Mouse (Mus musculus): Measurements from ENCODE around the gene Itpr3. TPM values are rescaled to one million over a fixed set of nuclear protein-coding genes. Genes with fewer than 3 reads are reported as not detected.

Itpr3 gene
- 2.2 and 2.6 TPM in 2 replicates for polyA plus RNA-seq (2015; fragmentation: Nextera tagmentation; extraction: Ambion mirVana)

DNA sequence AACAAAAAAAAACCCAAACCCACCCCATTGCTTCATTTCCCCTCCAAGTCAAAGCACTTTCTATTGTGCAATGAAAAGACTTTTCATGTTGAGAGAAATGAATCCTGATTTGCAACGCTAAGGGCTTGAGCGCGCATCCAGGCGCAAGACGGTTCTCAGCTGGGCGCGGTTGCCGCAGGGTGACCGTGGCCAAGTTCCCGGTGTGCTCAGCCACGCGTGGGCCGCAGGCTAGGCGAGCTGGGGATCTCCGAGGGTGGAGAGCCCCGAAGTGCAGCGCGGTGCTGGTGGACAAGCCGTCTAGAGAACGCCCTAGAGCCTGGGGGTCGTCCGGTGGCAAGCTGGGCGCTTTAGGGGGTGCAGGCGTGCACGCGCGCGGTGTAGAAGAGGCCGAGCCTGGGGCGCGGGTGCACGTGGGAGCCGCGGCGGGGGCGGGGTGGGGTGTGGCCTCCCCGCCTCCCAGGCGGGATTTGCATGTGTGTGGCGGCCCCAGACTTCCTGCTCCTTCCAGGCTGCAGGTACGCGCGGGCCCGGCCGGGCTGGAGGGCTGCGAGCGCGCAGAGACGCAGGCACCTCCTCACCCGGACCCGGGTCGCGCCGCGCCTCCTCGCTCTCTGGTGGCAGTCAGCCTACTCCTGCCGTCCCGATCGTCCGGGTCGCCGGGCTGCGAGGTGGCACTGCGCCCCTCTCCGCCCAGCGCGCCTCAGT lies at the start of gene Itpr3:
TSS of gene Itpr3 (plus strand) at position 493 of the 705 bp plus-strand sequence.
- H3K9ac ChIP-seq (ENCODE audit: low read length): peak within 1 kb of the TSS; percentile 82
- peaks cover 16% of the 10 kb centered on the region for H3K27me3 ChIP-seq (ENCODE audit: control insufficient read depth, insufficient read depth, low read length)
- H3K36me3 ChIP-seq (ENCODE audit: control insufficient read depth, insufficient read depth): no peaks in the 10 kb centered on the region
- H3K9me3 ChIP-seq (replicated peaks; ENCODE audit: control insufficient read depth, low read length): no peaks in the 10 kb centered on the region
- WGBS: under 1% methylated on average over 50 of the region's 66 CpGs
- H3K27ac ChIP-seq (ENCODE audit: low read length): peak within 1 kb of the TSS; percentile 89
- ATAC-seq (replicated peaks; ENCODE audit: extremely low read depth, insufficient read depth, low FRiP score): peak; percentile 78
- H3K4me3 ChIP-seq (ENCODE audit: low read length): peak within 1 kb of the TSS; percentile 79
- H3K4me2 ChIP-seq (ENCODE audit: low read depth, low read length): peak within 1 kb of the TSS; percentile 99
- H3K4me1 ChIP-seq (ENCODE audit: control insufficient read depth, insufficient read depth, low read length): peaks cover 11% of the 10 kb centered on the region

DNA sequence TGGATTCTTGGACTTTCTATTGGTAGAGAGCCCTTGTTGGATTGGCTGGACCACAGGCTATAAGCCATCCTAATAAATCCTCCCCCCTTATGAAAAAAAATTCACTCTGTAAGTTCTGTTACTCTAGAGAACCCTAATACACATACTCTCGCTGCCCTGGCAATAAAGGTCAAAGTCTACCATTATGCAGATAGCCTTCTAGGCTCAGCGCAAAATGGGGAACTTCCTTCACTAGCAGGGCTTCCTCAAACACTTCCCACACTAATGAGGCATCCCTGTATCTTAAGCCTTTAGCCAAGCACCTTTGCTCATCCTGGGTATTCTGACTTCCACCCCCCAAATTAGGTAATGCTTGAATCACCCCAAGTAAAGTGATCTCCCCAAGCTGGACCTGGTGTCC lies 48.8 kb upstream of the Itpr3 start:
- no peak overlapping the region for H3K9ac ChIP-seq (ENCODE audit: low read length)
- 76% methylated on average over 2 of the region's 2 CpGs for WGBS
- no peak overlapping the region for H3K4me2 ChIP-seq (ENCODE audit: low read depth, low read length)
- no peaks in the 10 kb centered on the region for H3K27me3 ChIP-seq (ENCODE audit: control insufficient read depth, insufficient read depth, low read length)
- ATAC-seq (replicated peaks; ENCODE audit: extremely low read depth, insufficient read depth, low FRiP score): no peak
- H3K4me1 ChIP-seq (ENCODE audit: control insufficient read depth, insufficient read depth, low read length): peaks cover 5% of the 10 kb centered on the region
- H3K4me3 ChIP-seq (ENCODE audit: low read length): no peak overlapping the region
- no peak overlapping the region for H3K27ac ChIP-seq (ENCODE audit: low read length)
- 0 out of 2 replicates have a peak, but pooled peaks cover 6% of the 10 kb centered on the region for H3K9me3 ChIP-seq (replicated peaks; ENCODE audit: control insufficient read depth, low read length)
- no peaks in the 10 kb centered on the region for H3K36me3 ChIP-seq (ENCODE audit: control insufficient read depth, insufficient read depth)

DNA sequence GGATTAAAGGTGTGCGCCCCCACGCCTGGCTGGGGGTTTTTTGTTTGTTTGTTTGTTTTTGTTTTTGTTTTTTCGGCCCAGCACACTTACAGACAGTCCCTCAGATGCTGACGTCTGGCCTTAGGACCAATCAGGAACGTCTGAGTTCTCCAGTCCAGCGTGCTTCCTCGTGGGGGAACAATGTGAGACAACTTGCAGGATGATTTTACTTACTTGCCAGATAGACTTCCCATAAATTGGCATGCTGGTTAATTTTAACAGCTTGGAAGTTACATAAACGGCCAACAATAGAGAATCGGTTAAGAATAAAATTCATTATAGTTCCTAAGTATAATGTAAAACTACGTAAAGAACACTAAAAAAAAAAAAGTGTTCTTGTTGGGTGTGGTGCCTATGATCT lies 45.9 kb upstream of the Itpr3 start:
- Histone ChIP-seq H3K36me3 (ENCODE audit: control insufficient read depth, insufficient read depth) (no peaks in the 10 kb centered on the region), H3K4me3 (ENCODE audit: low read length) (no peak overlapping the region), H3K9me3 (replicated peaks; ENCODE audit: control insufficient read depth, low read length) (0 out of 2 replicates have a peak, but pooled peaks cover 4% of the 10 kb centered on the region), H3K27ac (ENCODE audit: low read length) (no peak overlapping the region), H3K27me3 (ENCODE audit: control insufficient read depth, insufficient read depth, low read length) (no peaks in the 10 kb centered on the region), H3K4me2 (ENCODE audit: low read depth, low read length) (no peak overlapping the region), H3K4me1 (ENCODE audit: control insufficient read depth, insufficient read depth, low read length) (peaks cover 5% of the 10 kb centered on the region), H3K9ac (ENCODE audit: low read length) (no peak overlapping the region)
- WGBS: 85% methylated on average over 10 of the region's 10 CpGs
- ATAC-seq (replicated peaks; ENCODE audit: extremely low read depth, insufficient read depth, low FRiP score): no peak

DNA sequence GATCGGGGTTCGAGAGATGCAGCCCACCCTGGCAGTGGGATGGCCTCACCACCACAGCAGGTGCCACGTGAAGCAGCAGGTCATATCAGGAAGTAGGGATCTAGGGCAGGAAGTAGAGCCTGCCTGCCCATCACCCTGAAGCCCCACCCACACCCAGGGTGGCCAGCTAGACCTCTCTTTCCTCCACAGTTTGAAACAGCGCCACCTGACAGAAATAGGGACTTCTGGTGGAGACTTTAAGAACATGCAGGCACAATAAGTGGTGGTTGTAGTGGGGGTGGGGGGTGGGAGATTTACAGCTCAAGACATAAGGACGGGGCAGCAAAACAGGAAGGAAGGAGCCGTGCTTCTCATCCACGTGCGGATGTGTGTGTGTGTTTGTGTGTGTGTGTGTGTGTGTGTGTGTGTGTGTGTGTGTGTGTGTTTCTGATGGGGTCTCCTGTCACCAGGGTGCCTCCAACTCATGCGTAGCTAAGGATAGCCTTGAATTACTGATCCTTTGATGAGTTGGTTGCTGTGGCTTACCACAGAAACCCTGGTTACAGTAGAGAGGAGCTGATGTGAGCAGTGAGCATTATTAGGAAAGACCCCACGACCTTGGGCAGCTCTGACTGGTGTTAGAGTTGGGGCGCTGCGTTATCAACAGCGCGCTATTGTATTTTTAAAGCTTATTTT lies 45.0 kb upstream of the Itpr3 start:
- no peak for ATAC-seq (replicated peaks; ENCODE audit: extremely low read depth, insufficient read depth, low FRiP score)
- H3K4me2 ChIP-seq (ENCODE audit: low read depth, low read length): peak overlapping the region; percentile 21
- no peaks in the 10 kb centered on the region for H3K9me3 ChIP-seq (replicated peaks; ENCODE audit: control insufficient read depth, low read length)
- H3K27me3 ChIP-seq (ENCODE audit: control insufficient read depth, insufficient read depth, low read length): no peaks in the 10 kb centered on the region
- peaks cover 5% of the 10 kb centered on the region for H3K4me1 ChIP-seq (ENCODE audit: control insufficient read depth, insufficient read depth, low read length)
- no peak overlapping the region for H3K4me3 ChIP-seq (ENCODE audit: low read length)
- 51% methylated on average over 14 of the region's 14 CpGs for WGBS
- H3K9ac ChIP-seq (ENCODE audit: low read length): no peak overlapping the region
- H3K36me3 ChIP-seq (ENCODE audit: control insufficient read depth, insufficient read depth): no peaks in the 10 kb centered on the region
- no peak overlapping the region for H3K27ac ChIP-seq (ENCODE audit: low read length)

DNA sequence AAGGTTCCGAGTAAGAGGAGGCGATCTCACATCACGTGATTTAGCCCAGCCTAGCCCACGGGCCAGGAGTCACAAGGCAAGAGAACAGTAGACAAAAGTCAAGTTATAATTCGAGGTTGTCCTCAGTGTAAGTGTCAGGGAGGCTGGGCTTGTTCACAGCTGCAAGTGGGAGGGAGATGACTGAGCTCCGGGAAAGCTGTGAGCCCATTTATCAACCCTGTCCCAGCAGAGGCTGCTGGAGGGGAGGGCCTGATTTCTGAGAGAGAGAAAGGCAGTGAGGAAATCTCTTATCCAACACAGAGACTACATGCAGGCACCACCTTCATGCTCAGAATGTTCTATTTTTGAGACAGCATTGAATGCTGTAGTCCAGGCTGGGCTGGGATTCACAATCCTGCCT lies 44.2 kb upstream of the Itpr3 start:
- H3K9ac ChIP-seq (ENCODE audit: low read length): no peak overlapping the region
- H3K27me3 ChIP-seq (ENCODE audit: control insufficient read depth, insufficient read depth, low read length): no peaks in the 10 kb centered on the region
- H3K9me3 ChIP-seq (replicated peaks; ENCODE audit: control insufficient read depth, low read length): no peaks in the 10 kb centered on the region
- H3K4me2 ChIP-seq (ENCODE audit: low read depth, low read length): no peak overlapping the region
- ATAC-seq (replicated peaks; ENCODE audit: extremely low read depth, insufficient read depth, low FRiP score): no peak
- H3K36me3 ChIP-seq (ENCODE audit: control insufficient read depth, insufficient read depth): no peaks in the 10 kb centered on the region
- WGBS: 35% methylated on average over 6 of the region's 6 CpGs
- no peak overlapping the region for H3K4me3 ChIP-seq (ENCODE audit: low read length)
- no peak overlapping the region for H3K27ac ChIP-seq (ENCODE audit: low read length)
- peaks cover 5% of the 10 kb centered on the region for H3K4me1 ChIP-seq (ENCODE audit: control insufficient read depth, insufficient read depth, low read length)

DNA sequence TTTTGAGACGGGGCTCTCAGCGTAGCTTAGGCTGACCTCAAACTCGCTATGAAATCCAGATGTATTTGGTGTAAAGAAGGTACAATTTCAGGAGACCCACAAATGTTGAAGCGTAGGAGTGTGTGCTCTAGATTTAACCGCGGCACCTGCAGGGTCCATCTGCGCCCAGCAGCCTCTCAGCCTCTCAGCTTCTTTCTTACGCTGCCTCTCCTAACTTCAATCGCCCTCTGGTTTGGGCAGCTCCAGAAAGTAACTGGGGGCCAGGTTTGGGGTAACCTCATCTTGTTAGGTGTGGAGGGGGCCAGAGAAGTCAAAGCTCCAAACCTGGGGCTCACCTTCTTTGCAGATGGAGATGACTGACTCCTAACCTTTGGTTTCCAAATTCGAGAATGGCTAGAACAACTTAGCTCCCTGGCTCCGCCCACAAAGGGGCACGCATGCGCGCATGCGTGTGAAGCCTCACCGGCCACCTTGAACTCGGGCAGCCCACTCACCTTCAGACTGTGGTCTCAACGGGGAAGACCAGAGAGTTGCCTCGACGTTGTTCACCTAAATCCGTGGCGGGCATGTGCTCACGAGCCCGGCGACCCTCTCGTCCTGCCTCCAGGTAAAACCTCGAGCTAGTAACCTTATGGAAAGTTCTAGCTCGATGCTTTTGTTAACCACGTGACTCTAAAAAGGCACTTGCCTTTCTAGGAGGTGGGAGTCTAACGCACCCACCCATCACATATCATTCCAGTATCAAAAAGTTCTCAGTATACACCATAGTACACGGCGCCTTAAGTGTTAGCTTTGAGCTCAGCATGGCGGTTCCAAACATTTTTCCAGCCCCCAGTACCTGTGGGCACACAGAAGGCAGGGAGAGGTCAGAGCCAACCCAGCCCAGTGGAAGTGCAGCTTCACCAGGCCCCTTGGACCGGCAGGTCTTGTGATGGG lies 39.3 kb upstream of the Itpr3 start:
- whole genome bisulfite sequencing: 8% methylated on average over 34 of the region's 34 CpGs
- H3K9me3 ChIP-seq (replicated peaks; ENCODE audit: control insufficient read depth, low read length): no peaks in the 10 kb centered on the region
- ATAC-seq (replicated peaks; ENCODE audit: extremely low read depth, insufficient read depth, low FRiP score): peak; percentile 81
- H3K9ac ChIP-seq (ENCODE audit: low read length): peak overlapping the region; percentile 70
- H3K27me3 ChIP-seq (ENCODE audit: control insufficient read depth, insufficient read depth, low read length): no peaks in the 10 kb centered on the region
- H3K27ac ChIP-seq (ENCODE audit: low read length): peak overlapping the region; percentile 78
- peaks cover 25% of the 10 kb centered on the region for H3K36me3 ChIP-seq (ENCODE audit: control insufficient read depth, insufficient read depth)
- H3K4me1 ChIP-seq (ENCODE audit: control insufficient read depth, insufficient read depth, low read length): peaks cover 7% of the 10 kb centered on the region
- H3K4me3 ChIP-seq (ENCODE audit: low read length): peak overlapping the region; percentile 67
- H3K4me2 ChIP-seq (ENCODE audit: low read depth, low read length): peak overlapping the region; percentile 82

DNA sequence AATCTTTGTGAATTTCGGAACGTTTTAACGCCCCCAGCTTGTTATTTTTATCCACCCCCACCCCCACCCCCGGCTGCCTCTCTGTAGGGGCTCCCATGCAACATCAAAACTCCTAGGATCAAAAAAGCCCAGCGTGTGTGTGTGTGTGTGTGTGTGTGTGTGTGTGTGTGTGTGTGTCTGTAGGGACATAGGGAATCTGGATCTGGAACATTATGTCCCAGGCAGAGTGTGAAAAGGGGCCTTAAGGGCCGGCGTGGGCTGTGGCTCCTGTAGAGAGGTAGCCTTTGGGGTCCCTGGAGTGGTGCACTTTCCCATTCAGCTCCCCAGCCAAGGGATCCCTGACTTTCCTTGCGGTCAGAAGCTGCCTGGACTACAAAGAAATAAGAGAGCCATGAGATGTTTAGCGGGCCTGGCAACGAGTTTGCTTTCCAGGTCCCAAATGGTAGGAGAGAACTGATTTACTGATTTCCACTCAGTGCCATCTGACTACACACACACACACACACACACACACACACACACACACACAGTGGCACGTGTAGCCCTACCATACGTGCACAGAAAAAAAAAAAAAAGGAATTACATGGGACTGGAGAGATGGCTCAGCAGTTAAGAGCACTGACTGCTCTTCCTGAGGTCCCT lies 38.4 kb upstream of the Itpr3 start:
- peak overlapping the region; percentile 78 for H3K27ac ChIP-seq (ENCODE audit: low read length)
- WGBS: 35% methylated on average over 12 of the region's 12 CpGs
- no peak for ATAC-seq (replicated peaks; ENCODE audit: extremely low read depth, insufficient read depth, low FRiP score)

DNA sequence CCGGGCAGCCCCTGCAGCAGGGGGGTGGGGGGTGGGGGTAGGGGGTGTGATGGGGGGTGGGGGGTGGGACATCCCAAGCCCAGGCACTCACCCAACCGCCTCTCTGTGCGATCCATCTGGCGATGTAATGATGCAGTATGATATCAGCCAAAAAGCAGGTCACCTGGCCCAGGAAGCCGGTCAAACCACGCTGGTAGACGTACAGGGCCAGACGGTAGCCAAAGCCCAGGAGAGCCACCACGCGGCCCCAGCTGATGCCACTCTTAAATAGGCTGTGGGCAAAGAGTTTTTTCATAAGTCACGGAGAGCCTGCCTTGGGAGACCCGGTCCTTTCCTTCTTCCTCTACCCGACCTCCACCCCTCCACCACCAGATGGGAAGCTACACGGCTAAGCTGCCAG lies 36.0 kb upstream of the Itpr3 start:
- Histone ChIP-seq H3K9ac (ENCODE audit: low read length) (no peak overlapping the region), H3K4me2 (ENCODE audit: low read depth, low read length) (no peak overlapping the region), H3K4me3 (ENCODE audit: low read length) (no peak overlapping the region), H3K9me3 (replicated peaks; ENCODE audit: control insufficient read depth, low read length) (no peaks in the 10 kb centered on the region), H3K36me3 (ENCODE audit: control insufficient read depth, insufficient read depth) (peaks cover 32% of the 10 kb centered on the region), H3K27me3 (ENCODE audit: control insufficient read depth, insufficient read depth, low read length) (no peaks in the 10 kb centered on the region), H3K27ac (ENCODE audit: low read length) (no peak overlapping the region), H3K4me1 (ENCODE audit: control insufficient read depth, insufficient read depth, low read length) (peaks cover 7% of the 10 kb centered on the region; the same call in 1 of the 2 replicates)
- 90% methylated on average over 14 of the region's 14 CpGs for WGBS
- ATAC-seq (replicated peaks; ENCODE audit: extremely low read depth, insufficient read depth, low FRiP score): no peak

More for the DNA sequence above, 38.4 kb upstream of the Itpr3 start:
- Histone ChIP-seq H3K4me2 (ENCODE audit: low read depth, low read length) (peak overlapping the region; percentile 82), H3K9me3 (replicated peaks; ENCODE audit: control insufficient read depth, low read length) (no peaks in the 10 kb centered on the region), H3K4me1 (ENCODE audit: control insufficient read depth, insufficient read depth, low read length) (peaks cover 7% of the 10 kb centered on the region; the same call in 1 of the 2 replicates), H3K27me3 (ENCODE audit: control insufficient read depth, insufficient read depth, low read length) (no peaks in the 10 kb centered on the region), H3K9ac (ENCODE audit: low read length) (peak overlapping the region; percentile 70), H3K4me3 (ENCODE audit: low read length) (peak overlapping the region; percentile 67), H3K36me3 (ENCODE audit: control insufficient read depth, insufficient read depth) (peaks cover 25% of the 10 kb centered on the region)

Data from heart, embryonic 16.5 days (tissue).